Mouse (Mus musculus) frontal cortex, postnatal 10 days (tissue): Measurements from ENCODE around the gene Agbl5.

Source experiments
- DNase-seq, 2 experiments: peaks; one replicate each; pipeline ENCODE4 v3.0.0; 2022; ENCODE audit warnings: low spot score in 2 of 2, mixed read lengths in 1 of 2

Agbl5 gene

GRCm38 (mm10) chr5:30887331-30887761 lies 1.1 kb upstream of the Agbl5 start:
- DNase-seq = peak; percentile 56 to 66

- DNase-seq = peak; percentile 87 to 91
Observed at GRCm38 (mm10) chr5:30887858-30888336, 597 bp upstream of the Agbl5 start.

GRCm38 (mm10) chr5:30889088-30889754 lies 727 bp downstream of the Agbl5 start:
- DNase-seq = peak in 1 of 2 experiments; percentile 54

- no peak for DNase-seq
Observed at GRCm38 (mm10) chr5:30890375-30890774, 1.9 kb downstream of the Agbl5 start.

GRCm38 (mm10) chr5:30901860-30902259 lies 13.4 kb downstream of the Agbl5 start:
- no peak for DNase-seq

GRCm38 (mm10) chr5:30907413-30908059 lies 19.0 kb downstream of the Agbl5 start, which contains the start of gene Ost4:
Gene Ost4, minus strand, starts transcription at chr5:30907788.
- peak; percentile 91 to 93 for DNase-seq

- DNase-seq = no peak
Observed at GRCm38 (mm10) chr5:30908426-30909299, 20.2 kb downstream of the Agbl5 start.

GRCm38 (mm10) chr5:30909300-30909659 lies 20.8 kb downstream of the Agbl5 start:
- DNase-seq = no peak

GRCm38 (mm10) chr5:30909863-30910262 lies 21.4 kb downstream of the Agbl5 start:
- no peak for DNase-seq

GRCm38 (mm10) chr5:30910481-30910880 lies 22.0 kb downstream of the Agbl5 start:
- no peak for DNase-seq

- DNase-seq = no peak
Observed at GRCm38 (mm10) chr5:30912156-30912555, 23.7 kb downstream of the Agbl5 start.

- DNase-seq = no peak
Observed at GRCm38 (mm10) chr5:30913060-30913841, 24.8 kb downstream of the Agbl5 start, which contains the start of gene Emilin1. Gene Emilin1, plus strand, starts transcription at chr5:30913402.

GRCm38 (mm10) chr5:30914101-30914635 lies 25.7 kb downstream of the Agbl5 start:
- DNase-seq = no peak

GRCm38 (mm10) chr5:30914849-30915248 lies 26.4 kb downstream of the Agbl5 start:
- DNase-seq = no peak

GRCm38 (mm10) chr5:30915456-30915855 lies 27.0 kb downstream of the Agbl5 start:
- peak in 1 of 2 experiments; percentile 20 for DNase-seq

GRCm38 (mm10) chr5:30915974-30916433 lies 27.5 kb downstream of the Agbl5 start:
- peak; percentile 86 to 93 for DNase-seq

- no peak for DNase-seq
Observed at GRCm38 (mm10) chr5:30916841-30917240, 28.3 kb downstream of the Agbl5 start.

- DNase-seq = peak in 1 of 2 experiments; percentile 20
Observed at GRCm38 (mm10) chr5:30917348-30917747, 28.9 kb downstream of the Agbl5 start.

GRCm38 (mm10) chr5:30917891-30918670 lies 29.6 kb downstream of the Agbl5 start:
- DNase-seq = no peak

GRCm38 (mm10) chr5:30918691-30919090 lies 30.2 kb downstream of the Agbl5 start:
- DNase-seq = no peak
